Mouse (Mus musculus) embryonic facial prominence, embryonic 11.5 days (tissue): Measurements from ENCODE around the gene Foxj3. TPM values are rescaled to one million over a fixed set of nuclear protein-coding genes. Genes with fewer than 3 reads are reported as not detected.
A peak's percentile ranks its signal among the peaks of the same experiment; 100 is the strongest.

Experiments
- ATAC-seq: fragments of 200-750 bp; cut with Nextera tagmentation; replicated peaks from 2 replicates; pipeline ENCODE4 v1.8.0; 2017; ENCODE audit warnings: low read depth; ENCODE audit not compliant: insufficient number of reproducible peaks, low FRiP score, low TSS enrichment
- DNase-seq: peaks from one replicate; pipeline ENCODE4 v3.0.0-alpha.2; 2015; ENCODE audit warnings: low spot score
- H3K27ac ChIP-seq: fragments of 300-500 bp; sonication (generic); replicated peaks from 2 replicates; pipeline ENCODE4 v1.5.1; 2014; ENCODE audit warnings: mild to moderate bottlenecking, low read depth, low read length, control low read depth
- H3K27me3 ChIP-seq: fragments of 300-500 bp; sonication (generic); 2 replicates; pipeline ENCODE4 v1.6.1; 2014; ENCODE audit warnings: mild to moderate bottlenecking, low read length, moderate library complexity, mixed read lengths; ENCODE audit not compliant: control insufficient read depth, insufficient read depth
- H3K36me3 ChIP-seq: fragments of 300-500 bp; sonication (generic); replicated peaks from 2 replicates; pipeline ENCODE4 v1.6.1; 2014; ENCODE audit warnings: low read depth, mild to moderate bottlenecking, low read length, moderate library complexity, mixed read lengths; ENCODE audit not compliant: control insufficient read depth, insufficient read depth
- H3K4me1 ChIP-seq: fragments of 300-500 bp; sonication (generic); 2 replicates; pipeline ENCODE4 v1.6.1; 2014; ENCODE audit warnings: low read length, mixed read lengths; ENCODE audit not compliant: control insufficient read depth, insufficient read depth
- H3K4me2 ChIP-seq: fragments of 300-500 bp; sonication (generic); 2 replicates; pipeline ENCODE4 v1.6.1; 2014; ENCODE audit warnings: low read depth, mild to moderate bottlenecking, control low read depth, low read length, moderate library complexity
- H3K4me3 ChIP-seq: fragments of 300-500 bp; sonication (generic); 2 replicates; pipeline ENCODE4 v1.5.1; 2014; ENCODE audit warnings: low read depth, low read length, control low read depth
- H3K9ac ChIP-seq: fragments of 300-500 bp; sonication (generic); replicated peaks from 2 replicates; pipeline ENCODE4 v1.6.1; 2014; ENCODE audit warnings: mild to moderate bottlenecking, control low read depth, low read length
- H3K9me3 ChIP-seq: fragments of 300-500 bp; sonication (generic); replicated peaks from 2 replicates; pipeline ENCODE4 v1.6.1; 2016; ENCODE audit warnings: mild to moderate bottlenecking, low read length, inconsistent platforms, mixed read lengths; ENCODE audit not compliant: control insufficient read depth
- WGBS: fragments of 180-500 bp; shearing (Covaris S2); extraction: QIAGEN DNeasy Blood & Tissue Kit; methylation state at CpG from one replicate; pipeline ENCODE4 v1.1.7; 2014; 5-methylcytosine and 5-hydroxymethylcytosine counted together
- polyA plus RNA-seq: library from polyadenylated mRNA; unstranded; fragments of >200 nt; fragmentation: Nextera tagmentation; extraction: Ambion mirVana; gene quantifications from 2 replicates; pipeline ENCODE4 v1.2.1, GENCODE M21; 2014

Foxj3 gene
- polyA plus RNA-seq, 1 experiment from 2014 or later: 30.9 TPM

DNA sequence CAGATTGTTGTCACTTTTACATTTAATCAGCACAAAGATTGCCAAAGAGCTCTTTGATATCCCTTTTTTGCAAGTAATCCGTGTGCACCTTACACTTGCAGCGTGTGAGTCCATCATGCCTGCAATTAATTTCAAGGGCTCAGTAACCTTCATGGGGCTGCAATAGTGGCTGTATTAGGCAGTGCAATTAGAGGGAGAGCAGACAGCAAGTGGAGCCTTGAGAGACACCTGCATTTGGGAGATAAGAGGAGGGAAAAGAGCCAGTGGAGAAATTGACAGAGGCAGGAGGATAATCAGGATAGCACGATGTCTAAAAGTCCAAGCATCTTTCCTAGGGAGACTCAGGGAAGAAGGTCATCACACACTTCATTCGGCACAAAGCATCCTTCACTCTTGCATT, 13.2 kb upstream of the Foxj3 start:
- Histone ChIP-seq H3K27me3 (no peaks in the 10 kb centered on the region), H3K4me2 (no peak overlapping the region), H3K9ac (no peak overlapping the region), H3K9me3 (no peaks in the 10 kb centered on the region), H3K36me3 (no peaks in the 10 kb centered on the region), H3K4me1 (no peaks in the 10 kb centered on the region), H3K27ac (no peak overlapping the region), H3K4me3 (no peak overlapping the region)
- ATAC-seq (no peak), DNase-seq (no peak)
- WGBS: 76% methylated on average over 4 of the region's 4 CpGs

- no peak overlapping the region for H3K27ac ChIP-seq
- no peaks in the 10 kb centered on the region for H3K9me3 ChIP-seq
- no peaks in the 10 kb centered on the region for H3K36me3 ChIP-seq
- H3K9ac ChIP-seq: no peak overlapping the region
- H3K4me3 ChIP-seq: no peak overlapping the region
- no peak overlapping the region for H3K4me2 ChIP-seq
- WGBS: 81% methylated on average over 1 of the region's 1 CpGs
- ATAC-seq: no peak
- no peaks in the 10 kb centered on the region for H3K27me3 ChIP-seq
- H3K4me1 ChIP-seq: no peaks in the 10 kb centered on the region
- no peak for DNase-seq
Observed at GRCm38 (mm10) chr4:119524010-119524409, 12.8 kb upstream of the Foxj3 start.

- no peaks in the 10 kb centered on the region for H3K36me3 ChIP-seq
- WGBS: 84% methylated on average over 2 of the region's 2 CpGs
- H3K9ac ChIP-seq: no peak overlapping the region
- no peaks in the 10 kb centered on the region for H3K4me1 ChIP-seq
- no peaks in the 10 kb centered on the region for H3K27me3 ChIP-seq
- no peaks in the 10 kb centered on the region for H3K9me3 ChIP-seq
- H3K27ac ChIP-seq: no peak overlapping the region
- DNase-seq (no peak), ATAC-seq (no peak)
- H3K4me3 ChIP-seq: no peak overlapping the region
- H3K4me2 ChIP-seq: no peak overlapping the region
Observed at GRCm38 (mm10) chr4:119524466-119524865, 12.3 kb upstream of the Foxj3 start.

DNA sequence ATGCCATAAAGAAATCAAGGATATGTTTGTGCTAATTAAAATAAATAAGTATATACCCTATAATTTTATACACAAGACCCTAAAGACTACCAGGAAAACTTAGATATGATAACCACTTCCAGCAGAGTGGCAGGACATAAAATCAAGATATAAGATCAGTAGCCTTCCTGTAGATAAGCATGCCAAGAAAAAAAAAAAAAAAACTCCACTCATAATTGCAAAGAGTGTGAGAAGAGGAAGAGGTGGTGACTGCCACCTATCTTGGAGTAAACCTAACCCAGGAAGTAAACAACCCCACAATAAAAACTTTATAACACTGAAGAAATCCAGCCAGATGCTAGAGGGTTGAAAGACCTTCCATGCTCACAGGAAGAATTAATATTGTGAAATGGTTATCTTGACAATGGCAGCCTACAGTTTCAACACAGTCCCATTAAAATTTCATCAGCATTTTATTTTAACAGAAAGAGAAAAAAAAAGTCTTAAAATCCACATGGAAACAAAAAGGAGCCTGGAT, 10.4 kb upstream of the Foxj3 start:
- Histone ChIP-seq H3K4me1 (no peaks in the 10 kb centered on the region), H3K36me3 (no peaks in the 10 kb centered on the region), H3K4me3 (no peak overlapping the region), H3K27ac (no peak overlapping the region), H3K4me2 (no peak overlapping the region), H3K9me3 (no peaks in the 10 kb centered on the region), H3K27me3 (no peaks in the 10 kb centered on the region), H3K9ac (no peak overlapping the region)
- ATAC-seq: no peak
- DNase-seq: no peak

GRCm38 (mm10) chr4:119531813-119532212, 5.0 kb upstream of the Foxj3 start:
- H3K9ac ChIP-seq: no peak overlapping the region
- no peak overlapping the region for H3K4me3 ChIP-seq
- H3K27me3 ChIP-seq: no peaks in the 10 kb centered on the region
- 66% methylated on average over 2 of the region's 2 CpGs for WGBS
- H3K27ac ChIP-seq: no peak overlapping the region
- ATAC-seq (no peak), DNase-seq (no peak)
- no peaks in the 10 kb centered on the region for H3K36me3 ChIP-seq
- no peaks in the 10 kb centered on the region for H3K9me3 ChIP-seq
- H3K4me1 ChIP-seq: no peaks in the 10 kb centered on the region
- no peak overlapping the region for H3K4me2 ChIP-seq

GRCm38 (mm10) chr4:119535103-119535502, 1.7 kb upstream of the Foxj3 start:
- WGBS: 72% methylated on average over 4 of the region's 4 CpGs
- Histone ChIP-seq H3K4me1 (no peaks in the 10 kb centered on the region; the same call in 1 of the 2 replicates), H3K27me3 (no peaks in the 10 kb centered on the region), H3K36me3 (no peaks in the 10 kb centered on the region), H3K27ac (no peak overlapping the region), H3K9me3 (no peaks in the 10 kb centered on the region), H3K4me2 (no peak overlapping the region), H3K9ac (no peak overlapping the region), H3K4me3 (no peak overlapping the region)
- ATAC-seq (no peak), DNase-seq (no peak)

- DNase-seq: no peak
- WGBS: 72% methylated on average over 4 of the region's 4 CpGs
Observed at GRCm38 (mm10) chr4:119537436-119537835, 632 bp downstream of the Foxj3 start.

GRCm38 (mm10) chr4:119539031-119539824, 2.4 kb downstream of the Foxj3 start, which contains the start of gene Frg2f1:
Frg2f1 (minus strand) TSS chr4:119539529.
- ATAC-seq (peak; percentile 87), DNase-seq (peak; percentile 93)
- no peaks in the 10 kb centered on the region for H3K9me3 ChIP-seq
- peak within 1 kb of the TSS; percentile 95 for H3K27ac ChIP-seq
- WGBS: under 1% methylated on average over 59 of the region's 85 CpGs
- H3K4me1 ChIP-seq: no peaks in the 10 kb centered on the region; the same call in 1 of the 2 replicates
- no peaks in the 10 kb centered on the region for H3K27me3 ChIP-seq
- peak within 1 kb of the TSS; percentile 74 for H3K4me2 ChIP-seq
- H3K36me3 ChIP-seq: no peaks in the 10 kb centered on the region
- peak within 1 kb of the TSS; percentile 87 for H3K9ac ChIP-seq
- H3K4me3 ChIP-seq: peak within 1 kb of the TSS; percentile 97

More at GRCm38 (mm10) chr4:119537436-119537835, 632 bp downstream of the Foxj3 start:
- H3K4me2 ChIP-seq: no peak overlapping the region
- no peak overlapping the region for H3K27ac ChIP-seq
- no peak overlapping the region for H3K9ac ChIP-seq
- H3K27me3 ChIP-seq: no peaks in the 10 kb centered on the region
- H3K4me3 ChIP-seq: no peak overlapping the region
- no peaks in the 10 kb centered on the region for H3K36me3 ChIP-seq
- no peaks in the 10 kb centered on the region; the same call in 1 of the 2 replicates for H3K4me1 ChIP-seq
- no peaks in the 10 kb centered on the region for H3K9me3 ChIP-seq
- ATAC-seq: no peak
